Mouse (Mus musculus) bone marrow, adult 2 months (tissue): ENCODE results near the gene Fbxl14. TPM values are rescaled to one million over a fixed set of nuclear protein-coding genes. Genes with fewer than 3 reads are reported as not detected.
A peak's percentile ranks its signal among the peaks of the same experiment; 100 is the strongest.
"Not testable (repeated sequence)": the region's sequence is repeated elsewhere in the genome, so short reads cannot be mapped to it uniquely, and the experiment has no call there.

Experiments used
- H3K27ac ChIP-seq: fragments of 200-500 bp; 2 replicates; pipeline ENCODE4 v1.5.1; 2012; ENCODE audit warnings: low read depth, mild to moderate bottlenecking, control low read depth, inconsistent platforms, low read length; ENCODE audit not compliant: control insufficient read depth, poor library complexity, insufficient read depth
- H3K4me1 ChIP-seq: fragments of 200-500 bp; 2 replicates; pipeline ENCODE4 v1.6.1; 2011; ENCODE audit warnings: low read length; ENCODE audit not compliant: control insufficient read depth, insufficient read depth
- H3K4me3 ChIP-seq: fragments of 200-500 bp; replicated peaks from 2 replicates; pipeline ENCODE3; 2011; ENCODE audit warnings: mild to moderate bottlenecking, low read depth, low read length, control low read depth; ENCODE audit not compliant: control insufficient read depth
- CTCF ChIP-seq: fragments of 200-500 bp; IDR thresholded peaks from 2 replicates; pipeline ENCODE4 v1.5.1; 2011; ENCODE audit warnings: low read length, control low read depth; ENCODE audit not compliant: control insufficient read depth, insufficient read depth
- POLR2A ChIP-seq: fragments of 200-500 bp; IDR thresholded peaks from 2 replicates; pipeline ENCODE4 v1.6.1; 2011; ENCODE audit warnings: low read depth, mild to moderate bottlenecking, control low read depth, low read length, borderline replicate concordance; ENCODE audit not compliant: control insufficient read depth
- WGBS: fragments of 180-500 bp; shearing (Covaris S2); methylation state at CpG from one replicate; pipeline ENCODE4 v1.1.7; 2018; 5-methylcytosine and 5-hydroxymethylcytosine counted together
- polyA plus RNA-seq: library from polyadenylated mRNA; stranded (reverse); fragments of >200 nt; gene quantifications from 2 replicates; pipeline ENCODE4 v1.2.4, GENCODE M21; 2011; ENCODE audit warnings: low replicate concordance; ENCODE audit not compliant: missing spikeins, insufficient read depth, insufficient read length

Fbxl14 gene
- polyA plus RNA-seq = 12.8 and 22.8 TPM in 2 replicates

- H3K4me1 ChIP-seq = peaks cover 1% of the 10 kb centered on the region; the same call in 1 of the 2 replicates
- peak within 1 kb of the TSS; percentile 95 for H3K4me3 ChIP-seq
- WGBS = 8% methylated on average over 100 of the region's 101 CpGs
- TF ChIP-seq CTCF = no peak
- TF ChIP-seq POLR2A = peak; percentile 8; the same call in 1 of the 2 replicates
- H3K27ac ChIP-seq = peak within 1 kb of the TSS; percentile 99
These were observed at the start of gene Fbxl14 for GRCm38 (mm10) chr6:119479343-119479875. Fbxl14 (plus strand) TSS chr6:119479668.

- TF ChIP-seq CTCF (peak; percentile 35), POLR2A (no peak)
- WGBS = 9% methylated on average over 2 of the region's 2 CpGs
These were observed 49.0 kb upstream of the Fbxl14 start for GRCm38 (mm10) chr6:119430508-119430907.

GRCm38 (mm10) chr6:119431751-119432324, 47.6 kb upstream of the Fbxl14 start:
- 67% methylated on average over 6 of the region's 6 CpGs for WGBS

More at GRCm38 (mm10) chr6:119430508-119430907, 49.0 kb upstream of the Fbxl14 start:
- no peaks in the 10 kb centered on the region for H3K4me1 ChIP-seq
- no peak overlapping the region for H3K27ac ChIP-seq
- no peak overlapping the region for H3K4me3 ChIP-seq

GRCm38 (mm10) chr6:119434394-119434793, 45.1 kb upstream of the Fbxl14 start:
- H3K4me1 ChIP-seq = no peaks in the 10 kb centered on the region; the same call in 1 of the 2 replicates
- H3K4me3 ChIP-seq = no peak overlapping the region
- H3K27ac ChIP-seq = no peak overlapping the region
- WGBS = 85% methylated on average over 4 of the region's 4 CpGs
- no peak for TF ChIP-seq CTCF
- TF ChIP-seq POLR2A = no peak

More at GRCm38 (mm10) chr6:119431751-119432324, 47.6 kb upstream of the Fbxl14 start:
- Histone ChIP-seq H3K4me1 (no peaks in the 10 kb centered on the region), H3K4me3 (no peak overlapping the region), H3K27ac (no peak overlapping the region)
- no peak for TF ChIP-seq CTCF

- WGBS = 12% methylated on average over 8 of the region's 8 CpGs
- H3K4me1 ChIP-seq = no peaks in the 10 kb centered on the region; the same call in 1 of the 2 replicates
- no peak for TF ChIP-seq POLR2A
- TF ChIP-seq CTCF = no peak
- H3K27ac ChIP-seq = no peak overlapping the region
- H3K4me3 ChIP-seq = no peak overlapping the region
These were observed 41.3 kb upstream of the Fbxl14 start for GRCm38 (mm10) chr6:119437894-119438761.

GRCm38 (mm10) chr6:119442729-119443128, 36.7 kb upstream of the Fbxl14 start:
- TF ChIP-seq CTCF = peak; percentile 27; the same call in 1 of the 2 replicates
- not testable (repeated sequence) for H3K4me3 ChIP-seq, H3K27ac ChIP-seq, H3K4me1 ChIP-seq
- 75% methylated on average over 5 of the region's 5 CpGs for WGBS

GRCm38 (mm10) chr6:119443742-119444645, 35.5 kb upstream of the Fbxl14 start:
- WGBS = 13% methylated on average over 12 of the region's 12 CpGs
- H3K27ac ChIP-seq = no peak overlapping the region

More at GRCm38 (mm10) chr6:119443742-119444645, 35.5 kb upstream of the Fbxl14 start:
- TF ChIP-seq POLR2A (no peak), CTCF (peak; percentile 99)
- H3K4me1 ChIP-seq = no peaks in the 10 kb centered on the region; the same call in 1 of the 2 replicates
- no peak overlapping the region for H3K4me3 ChIP-seq
